Mouse (Mus musculus) adrenal gland, adult 2 months (tissue): ENCODE data around the gene Syne2. TPM values are rescaled to one million over a fixed set of nuclear protein-coding genes. Genes with fewer than 3 reads are reported as not detected.

Experiments used
- DNase-seq: peaks from one replicate; pipeline ENCODE4 v3.0.0; 2021
- polyA plus RNA-seq: library from polyadenylated mRNA; depleted of rRNA; stranded (reverse); fragments of >200 nt; gene quantifications from 2 replicates; pipeline ENCODE4 v1.2.3, GENCODE M21; 2012
- total RNA-seq, 2 experiments: library from RNA; stranded (reverse); gene quantifications; 2 replicates each; pipeline ENCODE4 v1.2.3; 2021

Gene Syne2
- total and polyA plus RNA-seq, 3 experiments: 19.5 to 45.1 (median 44.3) TPM

DNA sequence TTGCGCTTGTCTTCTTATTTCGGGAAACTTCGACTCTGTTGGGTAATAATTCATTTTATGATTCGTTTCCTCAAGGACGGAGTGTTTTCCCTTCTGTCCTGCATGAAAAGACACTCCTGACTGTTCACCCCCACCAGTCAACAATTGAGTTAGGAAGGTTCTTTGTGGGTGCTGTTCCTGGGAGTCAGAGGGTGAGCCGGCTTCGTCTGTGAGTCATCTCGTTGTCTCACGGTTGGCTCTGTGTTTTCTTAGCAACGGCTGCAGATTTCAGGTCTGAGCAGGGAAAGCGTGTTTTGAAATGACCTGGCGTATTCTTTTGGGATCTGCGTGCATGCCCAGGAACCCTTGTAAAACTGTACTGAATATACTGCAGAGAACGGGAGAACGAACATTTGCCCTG lies 9.8 kb downstream of the Syne2 start:
- DNase-seq: peak; percentile 79

DNA sequence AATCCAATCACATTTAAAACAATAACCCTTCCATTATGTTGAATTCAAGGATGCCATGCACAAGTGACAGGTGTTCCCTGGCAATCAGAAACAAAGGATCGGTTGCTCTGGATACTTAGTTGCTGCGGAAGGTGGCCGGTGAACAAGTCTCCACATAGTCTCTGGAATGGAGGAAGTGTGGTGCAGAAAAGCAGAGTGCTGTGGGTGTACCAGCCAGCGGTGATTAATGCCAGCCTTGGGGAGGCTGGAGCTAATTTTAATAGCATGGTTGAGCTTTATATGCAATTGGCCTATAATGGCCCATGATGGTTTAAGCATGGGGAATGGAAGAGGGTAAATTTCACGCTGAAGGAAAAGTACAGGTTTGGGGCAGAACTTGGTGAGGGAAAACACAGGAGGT lies 11.7 kb downstream of the Syne2 start:
- no peak for DNase-seq

DNA sequence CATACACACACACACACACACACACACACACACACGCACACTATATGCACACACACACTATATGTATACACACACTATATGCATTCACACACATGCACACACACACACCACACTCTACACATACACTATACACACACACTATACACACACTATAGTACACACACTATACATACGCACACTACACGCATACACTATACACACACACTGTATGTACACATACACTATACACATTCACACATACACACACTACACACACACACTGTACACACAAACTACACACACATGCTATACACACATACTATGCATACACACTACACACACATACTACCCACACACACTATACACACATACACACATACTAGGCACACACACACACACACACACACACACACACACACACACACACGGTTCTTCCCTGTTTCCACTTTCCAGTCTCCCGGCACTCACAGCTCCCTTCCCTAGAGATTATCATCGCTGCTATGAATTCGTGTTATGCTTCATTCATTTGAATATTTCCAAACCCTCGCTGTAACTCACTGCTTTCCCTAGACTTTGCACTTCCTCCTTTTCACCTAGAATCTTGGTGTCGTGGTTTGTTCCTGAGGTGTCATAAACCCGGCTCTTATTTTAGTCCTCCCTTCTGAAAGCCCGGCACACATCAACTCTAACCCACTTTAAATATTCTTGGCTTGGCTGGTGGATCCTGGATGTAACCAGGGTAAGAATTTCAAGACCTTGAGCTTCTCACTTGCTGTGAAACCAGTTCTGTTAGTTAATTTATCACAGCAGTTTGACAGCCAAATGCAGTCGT lies 15.4 kb downstream of the Syne2 start:
- DNase-seq: no peak

DNA sequence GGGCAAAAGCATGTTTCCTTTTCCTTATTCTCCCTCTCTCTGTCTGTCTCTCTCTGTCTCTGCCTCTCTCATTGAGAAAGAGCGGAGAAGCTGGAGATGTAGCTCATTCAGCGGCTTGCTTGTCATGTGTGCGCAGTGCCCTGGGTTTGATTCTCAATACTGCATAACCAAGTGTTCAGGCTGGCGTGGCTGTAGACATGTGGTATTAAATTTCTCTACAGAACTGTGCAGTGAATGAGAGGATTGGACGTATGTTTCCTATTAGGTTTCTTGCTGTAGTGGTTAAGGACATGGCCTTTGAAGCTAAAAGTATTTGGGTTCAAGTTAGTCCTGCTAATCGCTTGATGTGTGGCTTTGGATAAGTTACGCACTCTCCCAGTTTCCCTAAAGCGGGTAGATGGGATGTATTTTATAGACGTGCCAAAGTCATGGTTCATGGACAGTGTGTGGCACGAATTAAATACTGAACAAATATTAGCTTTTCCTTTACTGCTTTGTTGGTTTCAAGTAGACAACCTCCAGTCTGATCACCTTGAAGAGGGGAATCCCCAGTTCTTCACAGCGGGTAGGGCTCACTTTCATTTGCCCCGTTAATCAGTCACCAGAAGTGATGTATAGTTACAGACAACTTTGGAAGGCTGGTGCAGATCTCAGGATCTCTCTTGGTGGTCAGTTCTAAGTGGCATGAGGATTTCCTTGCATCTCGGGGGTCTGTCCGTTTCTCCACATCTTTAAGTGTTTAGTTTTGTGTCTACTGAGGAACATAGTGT lies 16.2 kb downstream of the Syne2 start:
- no peak for DNase-seq

DNA sequence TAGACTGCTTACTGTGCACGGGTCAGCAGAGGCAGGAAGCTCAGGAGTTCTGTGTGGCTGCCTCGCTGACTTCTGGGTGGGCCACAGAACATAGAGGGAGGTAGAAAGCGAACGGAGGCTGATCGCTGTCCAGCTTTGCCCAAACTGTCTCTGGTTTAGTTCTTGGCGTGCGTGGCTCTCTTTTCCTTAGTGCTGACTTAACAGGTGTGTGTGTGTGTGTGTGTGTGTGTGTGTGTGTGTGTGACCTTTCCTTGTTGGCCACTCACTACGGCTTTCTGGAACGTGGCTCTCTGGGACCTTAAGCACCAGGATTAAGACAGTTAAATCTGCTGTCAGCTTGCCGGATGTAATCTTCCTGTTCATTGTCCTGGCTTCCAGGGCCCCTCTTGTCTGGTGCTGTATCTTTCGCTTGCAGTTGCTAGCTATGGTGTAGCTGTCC lies 18.6 kb downstream of the Syne2 start:
- no peak for DNase-seq

DNA sequence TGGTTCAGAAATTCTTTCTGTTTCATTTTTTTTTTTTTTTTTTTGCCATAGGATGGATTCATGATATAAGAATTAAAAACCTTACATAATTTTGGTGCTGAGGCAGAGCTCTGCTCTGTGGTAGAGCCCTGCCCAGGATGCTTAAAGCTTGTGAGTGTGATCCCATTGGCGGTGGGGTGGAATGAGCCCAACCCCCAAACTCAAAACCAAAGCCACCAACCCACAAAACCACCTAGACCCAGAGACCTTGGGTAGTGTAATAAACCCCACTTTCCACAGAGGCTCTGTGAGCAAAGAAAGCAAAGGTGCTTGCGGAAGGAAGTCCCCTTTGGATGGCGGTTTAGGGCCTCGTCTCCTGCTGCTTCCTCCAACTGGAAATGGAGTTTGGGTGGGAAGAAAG lies 19.5 kb downstream of the Syne2 start:
- no peak for DNase-seq

DNA sequence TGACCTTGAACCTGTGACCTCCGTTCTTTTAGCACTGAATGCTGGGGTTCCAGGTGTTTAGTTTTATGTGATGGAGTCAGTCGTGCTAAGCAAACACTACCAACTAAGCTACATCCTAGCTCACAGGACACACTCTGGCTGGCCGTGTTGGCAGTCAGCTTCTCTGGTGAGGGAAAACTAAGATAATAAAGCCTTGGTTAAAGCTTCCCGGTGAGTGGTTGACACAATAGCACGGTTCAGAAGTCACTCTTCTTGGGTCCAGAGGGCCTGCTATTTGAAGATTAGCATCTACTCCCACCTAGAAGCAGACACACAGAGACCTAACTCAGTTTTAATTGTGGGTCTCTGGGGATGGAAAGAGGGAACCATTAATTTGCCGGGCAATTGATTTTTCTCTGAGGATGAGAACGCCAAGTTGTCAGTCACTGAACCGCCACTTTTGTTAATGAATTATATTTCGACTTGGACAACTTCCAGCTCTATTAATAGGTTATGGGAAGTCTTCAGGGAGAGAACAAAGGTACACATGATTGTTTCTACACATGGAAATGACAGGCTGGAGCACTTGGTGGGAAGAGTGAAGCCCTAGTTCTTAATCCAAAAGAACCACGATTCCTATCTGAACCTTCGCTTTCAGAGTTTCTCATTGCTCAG lies 21.3 kb downstream of the Syne2 start:
- DNase-seq: no peak

DNA sequence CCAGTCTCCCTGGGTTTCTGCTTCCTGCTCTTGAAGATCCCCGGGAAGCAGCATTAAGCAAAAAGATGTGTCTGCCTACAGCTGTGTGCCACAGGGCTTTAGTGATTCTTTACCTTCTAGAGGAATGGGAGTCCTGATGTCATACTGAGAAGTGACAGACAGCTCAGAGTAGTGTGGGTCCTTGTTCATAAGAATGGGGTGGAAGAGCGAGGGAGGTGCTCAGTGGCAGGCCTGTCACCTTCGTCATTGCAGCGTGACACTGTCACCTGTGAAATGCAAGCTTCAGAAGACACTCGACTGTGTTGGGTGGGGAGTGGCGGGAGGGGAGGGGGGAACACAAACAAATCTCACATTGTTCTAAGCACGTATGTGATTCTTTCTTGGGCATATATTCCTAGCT lies 23.2 kb downstream of the Syne2 start:
- no peak for DNase-seq

DNA sequence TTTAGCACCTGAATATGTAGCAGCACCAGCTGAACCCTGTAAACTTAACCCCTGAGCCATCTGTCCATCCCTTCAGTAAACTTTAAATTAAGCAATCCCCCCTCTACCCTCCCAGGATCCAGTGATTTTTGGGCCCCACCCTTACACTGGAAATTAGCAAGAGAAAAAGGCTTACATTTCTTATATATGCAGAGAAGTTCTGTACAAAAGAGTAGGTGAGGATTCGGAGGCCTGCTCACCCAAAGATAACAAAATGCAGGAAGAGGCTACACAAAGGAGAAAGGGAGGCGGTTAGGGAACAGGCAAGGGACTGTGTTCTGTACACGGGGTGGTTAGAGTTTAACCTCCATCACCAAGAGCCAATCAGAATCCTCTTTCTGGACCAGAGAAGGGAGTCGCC lies 26.4 kb downstream of the Syne2 start:
- no peak for DNase-seq

DNA sequence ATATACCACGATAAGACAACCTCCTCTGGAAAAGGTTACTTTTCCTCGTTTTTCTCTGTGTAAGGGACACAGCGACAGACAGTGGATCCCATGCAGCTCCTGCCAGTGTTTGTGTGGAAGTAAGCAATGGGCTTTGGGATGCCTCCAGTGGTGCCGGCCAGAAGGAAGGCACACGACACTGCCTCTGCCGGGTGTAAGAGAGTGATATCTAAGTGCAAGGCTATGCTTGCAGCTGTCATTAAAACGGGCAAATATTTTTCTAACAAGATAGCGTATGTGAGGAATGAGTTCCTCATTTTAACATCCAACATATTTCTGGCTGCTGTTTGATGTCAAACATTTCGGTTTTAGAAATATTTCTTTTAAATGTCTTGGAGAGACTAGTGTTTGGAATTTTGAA lies 27.1 kb downstream of the Syne2 start:
- DNase-seq: no peak

DNA sequence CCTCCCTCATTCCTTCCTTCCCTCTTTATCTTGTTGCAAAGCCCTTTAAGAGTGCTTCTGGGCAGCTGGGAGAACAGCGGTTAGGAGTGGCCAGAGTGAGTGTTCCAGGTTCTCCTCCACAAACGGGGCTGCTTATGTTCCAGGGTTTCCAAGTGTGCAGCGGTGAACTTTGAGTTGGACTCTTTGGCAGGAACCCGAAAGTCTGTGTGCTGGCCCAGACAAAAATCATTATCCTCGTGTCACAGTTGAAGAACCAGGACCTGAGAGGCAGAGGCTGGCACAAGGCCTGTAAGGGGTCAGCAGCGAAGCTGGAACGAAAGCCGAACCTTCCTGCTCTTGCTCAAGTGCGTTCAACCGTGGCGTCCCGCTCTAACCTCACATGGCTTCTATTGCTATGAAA lies 28.6 kb downstream of the Syne2 start:
- DNase-seq: peak; percentile 24

DNA sequence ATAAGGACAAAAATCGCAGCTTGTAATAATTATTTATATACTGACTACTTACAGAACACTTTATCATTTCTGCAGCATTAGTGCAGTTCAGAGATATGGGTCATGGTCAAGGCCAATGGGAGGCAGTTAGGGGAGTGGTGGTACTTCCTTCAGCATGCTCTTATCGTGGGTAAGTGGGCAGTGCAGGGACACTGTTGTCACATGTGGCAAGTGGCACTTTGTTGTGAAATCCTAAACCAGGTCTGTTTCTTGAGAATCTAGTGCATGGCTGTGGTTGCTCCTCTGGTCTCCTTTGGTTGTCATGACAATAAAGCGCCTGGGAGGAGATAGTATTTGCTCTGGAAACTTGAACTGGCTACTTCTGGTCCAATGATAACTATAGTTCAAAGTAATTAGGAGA lies 32.3 kb downstream of the Syne2 start:
- peak; percentile 32 for DNase-seq

DNA sequence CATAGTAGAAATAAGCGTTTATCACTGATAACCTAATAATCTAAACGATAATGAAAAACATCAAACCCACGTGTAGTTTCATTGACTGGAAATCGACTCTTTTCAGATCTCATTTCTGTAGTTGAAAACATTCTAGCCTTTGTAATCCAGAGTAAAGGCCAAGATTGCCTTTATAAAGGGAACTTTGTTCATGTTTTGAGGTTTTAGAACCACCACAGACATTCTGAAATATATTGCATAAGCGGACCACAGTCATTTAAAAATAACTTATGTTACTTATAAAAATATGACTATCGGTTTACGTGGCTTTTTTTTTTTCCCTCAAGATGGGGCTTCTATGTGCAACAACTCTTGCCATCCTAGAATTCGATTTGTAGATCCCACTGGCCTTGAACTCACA lies 33.5 kb downstream of the Syne2 start:
- DNase-seq: no peak

DNA sequence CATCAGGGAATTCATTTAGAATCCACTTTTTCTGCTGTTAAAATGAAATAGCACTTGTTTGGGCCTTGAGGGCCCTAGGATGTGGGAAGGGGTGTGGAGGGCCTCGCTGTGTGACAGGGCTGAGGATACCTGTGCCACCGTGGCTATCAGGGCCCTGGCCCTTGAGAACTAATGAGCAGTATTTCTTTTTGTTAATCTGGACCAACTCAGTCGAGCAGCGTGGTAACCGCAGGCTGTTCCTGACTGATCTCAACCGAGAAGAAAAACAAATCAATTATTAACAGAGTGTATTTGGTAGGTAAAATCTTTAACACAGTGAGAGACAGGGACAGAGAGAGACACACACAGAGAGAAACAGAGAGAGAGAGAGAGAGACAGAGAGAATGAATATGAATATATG lies 34.5 kb downstream of the Syne2 start:
- no peak for DNase-seq

DNA sequence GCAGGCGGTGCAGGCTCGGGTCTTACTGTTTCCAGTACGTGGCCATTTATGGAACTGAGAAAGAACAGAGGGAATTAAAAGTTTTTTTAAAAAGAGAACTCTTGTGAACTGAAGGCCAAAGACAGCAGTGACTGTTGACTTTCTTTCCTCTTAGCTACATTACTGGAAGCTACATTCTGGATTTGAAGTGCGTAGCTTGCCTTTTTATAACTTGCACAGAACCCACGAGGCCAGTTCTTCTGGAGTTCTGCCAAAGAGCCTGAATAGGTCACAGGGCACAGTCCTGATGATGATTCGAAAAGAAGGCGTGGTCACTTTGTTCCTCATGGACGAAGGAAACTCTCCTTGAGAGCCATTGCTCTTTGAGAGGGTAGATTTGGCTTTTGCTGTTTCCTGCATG lies 35.6 kb downstream of the Syne2 start:
- peak; percentile 83 for DNase-seq

DNA sequence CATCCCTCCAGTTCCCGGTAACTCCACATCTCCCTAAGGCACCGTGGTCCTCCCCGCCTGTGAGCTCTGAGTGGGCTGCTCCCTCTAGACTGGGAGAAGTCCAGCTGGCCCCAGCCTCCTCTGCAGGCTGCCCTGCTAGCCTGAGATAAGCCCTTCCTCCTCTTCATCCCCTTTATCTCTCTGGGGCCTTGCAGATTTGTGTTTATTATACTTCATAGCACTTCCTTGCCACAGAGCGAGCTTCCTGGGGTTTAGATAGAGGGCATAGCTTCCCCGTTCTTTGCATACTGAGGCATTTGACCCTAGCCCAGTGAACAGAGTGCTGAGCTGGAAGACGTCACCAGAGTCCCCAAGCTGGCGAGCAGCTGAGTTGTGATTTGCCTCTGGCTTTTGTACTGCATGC lies 37.1 kb downstream of the Syne2 start:
- DNase-seq: no peak

DNA sequence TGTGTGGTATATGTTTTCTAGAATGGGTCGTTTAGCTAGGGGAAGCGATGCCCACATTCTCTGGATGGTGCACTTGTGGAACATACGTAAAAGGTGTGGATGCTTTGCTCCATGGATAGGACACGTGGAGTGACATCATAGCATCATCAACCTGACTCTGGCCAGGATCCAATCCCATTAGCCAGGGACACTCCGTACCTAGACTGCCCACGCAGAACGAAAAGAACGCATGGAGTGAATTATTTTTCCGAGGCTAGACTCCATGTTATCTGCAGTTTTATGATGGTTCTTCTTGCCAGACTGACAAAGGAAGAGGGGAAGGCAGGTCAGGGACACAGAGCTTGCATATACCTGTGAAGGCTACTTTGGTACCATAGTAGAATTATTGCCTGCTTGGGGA lies 37.7 kb downstream of the Syne2 start:
- no peak for DNase-seq

DNA sequence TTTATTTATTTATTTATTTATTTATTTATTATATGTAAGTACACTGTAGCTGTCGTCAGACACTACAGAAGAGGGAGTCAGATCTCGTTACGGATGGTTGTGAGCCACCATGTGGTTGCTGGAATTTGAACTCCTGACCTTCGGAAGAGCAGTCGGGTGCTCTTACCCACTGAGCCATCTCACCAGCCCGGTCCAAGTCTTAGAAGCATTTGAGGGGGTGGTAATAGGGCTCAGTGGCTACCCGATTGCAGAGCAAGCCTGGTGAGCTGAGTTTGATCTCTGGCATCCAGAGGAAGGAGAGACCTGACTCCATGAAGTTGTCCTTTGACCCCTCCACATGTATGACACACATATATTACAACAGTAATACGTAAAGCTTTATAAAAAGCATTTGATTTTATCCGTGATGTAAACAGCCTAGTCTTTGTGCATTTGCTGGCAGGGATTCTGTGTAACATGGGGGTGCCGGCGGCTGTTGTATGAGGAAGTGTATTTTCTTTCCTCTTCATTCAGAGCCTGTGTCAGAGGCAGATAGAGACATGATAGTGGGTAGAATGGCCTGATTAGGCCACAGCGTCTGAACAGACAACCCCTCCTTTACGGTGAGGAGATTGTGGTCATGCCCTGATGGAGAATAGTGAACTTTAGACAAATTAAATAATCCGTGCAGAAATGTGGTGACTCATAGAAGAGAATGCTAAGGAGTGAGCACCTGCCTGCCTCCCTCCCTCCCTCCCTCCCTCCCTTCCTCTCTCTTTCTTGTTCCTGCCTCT lies 38.3 kb downstream of the Syne2 start:
- DNase-seq: no peak

DNA sequence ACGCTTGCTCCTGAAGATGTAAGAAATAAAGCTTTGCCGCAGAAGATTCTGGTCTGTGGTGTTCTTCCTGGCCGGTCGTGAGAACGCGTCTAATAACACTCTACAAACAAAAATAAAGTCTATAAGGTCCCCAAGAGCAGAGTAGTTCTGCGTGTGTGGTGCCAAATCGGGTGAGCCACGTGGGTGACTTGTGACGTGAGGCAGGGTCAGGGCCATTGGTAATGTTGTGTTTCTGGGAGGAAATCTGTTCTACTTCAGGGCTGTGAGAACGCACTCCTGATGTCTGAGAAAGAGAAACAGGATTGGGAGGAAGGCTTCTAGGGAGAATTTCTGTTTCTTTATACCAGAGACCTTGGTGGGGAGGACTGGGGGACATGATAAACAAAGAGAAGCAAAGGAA lies 42.0 kb downstream of the Syne2 start:
- DNase-seq: peak; percentile 59

DNA sequence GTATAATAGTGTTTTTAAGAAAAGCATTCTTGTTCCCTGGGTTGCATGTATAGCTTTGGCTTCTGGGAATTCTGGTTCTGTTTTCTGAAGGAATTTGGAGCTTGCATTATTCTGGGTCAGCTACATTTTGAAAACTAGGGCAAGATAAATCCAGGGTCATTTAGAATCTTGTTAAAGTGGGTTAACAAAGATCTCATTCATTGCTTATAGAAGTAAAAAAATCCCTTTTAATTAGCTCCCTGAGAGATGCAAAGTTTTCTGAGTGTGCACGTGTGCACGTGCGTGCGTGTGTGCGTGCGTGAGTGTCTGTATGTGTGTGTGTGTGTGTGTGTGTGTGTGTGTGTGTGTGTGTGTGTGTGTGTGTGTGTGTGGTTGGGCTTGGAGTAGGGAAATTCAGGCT lies 42.9 kb downstream of the Syne2 start:
- no peak for DNase-seq

DNA sequence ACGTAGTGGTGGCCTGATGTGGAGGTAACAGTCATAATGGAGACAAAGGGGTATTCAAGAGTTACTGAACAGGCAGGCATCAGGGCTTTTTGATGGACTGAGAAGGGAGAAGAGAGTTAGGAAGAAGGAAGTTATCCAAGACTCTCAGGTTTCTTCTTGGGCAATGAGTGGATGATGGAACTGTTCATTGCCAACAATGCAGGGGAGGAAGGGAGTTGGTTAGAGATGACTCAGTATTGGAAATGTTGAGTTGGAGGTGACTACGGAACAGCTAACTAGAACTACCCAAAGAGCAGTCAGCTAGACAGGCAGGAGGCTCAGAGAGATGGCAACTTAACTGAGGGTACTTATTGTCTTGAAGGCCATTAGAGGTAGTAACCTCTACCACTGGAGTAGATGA lies 47.2 kb downstream of the Syne2 start:
- DNase-seq: no peak
